Mouse (Mus musculus) kidney, postnatal 0 days (tissue): ENCODE data around the gene Ubac2. TPM values are rescaled to one million over a fixed set of nuclear protein-coding genes. Genes with fewer than 3 reads are reported as not detected.

Experiments
- ATAC-seq: fragments of 200-750 bp; cut with Nextera tagmentation; replicated peaks from 2 replicates; pipeline ENCODE4 v1.8.0; 2017; ENCODE audit warnings: low read depth, moderate number of reproducible peaks, moderate TSS enrichment, moderate library complexity; ENCODE audit not compliant: low FRiP score
- DNase-seq: peaks from one replicate; pipeline ENCODE4 v3.0.0-alpha.2; 2016; ENCODE audit warnings: low spot score
- H3K27ac ChIP-seq: fragments of 300-500 bp; sonication (generic); 2 replicates; pipeline ENCODE4 v1.5.1; 2014; ENCODE audit warnings: mild to moderate bottlenecking
- H3K27me3 ChIP-seq: fragments of 300-500 bp; sonication (generic); 2 replicates; pipeline ENCODE4 v1.6.1; 2014; ENCODE audit warnings: low read length, mixed read lengths; ENCODE audit not compliant: insufficient read depth
- H3K36me3 ChIP-seq: fragments of 300-500 bp; sonication (generic); 2 replicates; pipeline ENCODE4 v1.6.1; 2014; ENCODE audit warnings: low read length, mixed read lengths; ENCODE audit not compliant: insufficient read depth
- H3K4me1 ChIP-seq: fragments of 300-500 bp; sonication (generic); replicated peaks from 2 replicates; pipeline ENCODE4 v1.6.1; 2014; ENCODE audit warnings: antibody characterized with exemption, low read length, mixed read lengths; ENCODE audit not compliant: insufficient read depth
- H3K4me2 ChIP-seq: fragments of 300-500 bp; sonication (generic); 2 replicates; pipeline ENCODE4 v1.6.1; 2014; ENCODE audit warnings: mild to moderate bottlenecking, low read length, moderate library complexity, mixed read lengths
- H3K4me3 ChIP-seq: fragments of 300-500 bp; sonication (generic); replicated peaks from 2 replicates; pipeline ENCODE4 v1.5.1; 2014; ENCODE audit warnings: low read depth, low read length
- H3K9ac ChIP-seq: fragments of 300-500 bp; sonication (generic); 2 replicates; pipeline ENCODE4 v1.6.1; 2014; ENCODE audit warnings: low read depth, low read length
- H3K9me3 ChIP-seq: fragments of 300-500 bp; sonication (generic); replicated peaks from 2 replicates; pipeline ENCODE4 v1.6.1; 2016; ENCODE audit warnings: low read length, inconsistent platforms, mixed read lengths
- CTCF ChIP-seq: IDR thresholded peaks from 2 replicates; pipeline ENCODE4 v1.5.1; 2016; ENCODE audit warnings: antibody characterized with exemption, low read depth, mild to moderate bottlenecking, moderate library complexity
- WGBS: fragments of 180-500 bp; shearing (Covaris S2); extraction: QIAGEN DNeasy Blood & Tissue Kit; methylation state at CpG from one replicate; pipeline ENCODE4 v1.1.7; 2014; 5-methylcytosine and 5-hydroxymethylcytosine counted together
- polyA plus RNA-seq: library from polyadenylated mRNA; unstranded; fragments of >200 nt; fragmentation: Nextera tagmentation; extraction: Ambion mirVana; gene quantifications from 2 replicates; pipeline ENCODE4 v1.2.1, GENCODE M21; 2015

The Ubac2 gene
- polyA plus RNA-seq, 1 experiment from 2014 or later: 70.2 TPM

DNA sequence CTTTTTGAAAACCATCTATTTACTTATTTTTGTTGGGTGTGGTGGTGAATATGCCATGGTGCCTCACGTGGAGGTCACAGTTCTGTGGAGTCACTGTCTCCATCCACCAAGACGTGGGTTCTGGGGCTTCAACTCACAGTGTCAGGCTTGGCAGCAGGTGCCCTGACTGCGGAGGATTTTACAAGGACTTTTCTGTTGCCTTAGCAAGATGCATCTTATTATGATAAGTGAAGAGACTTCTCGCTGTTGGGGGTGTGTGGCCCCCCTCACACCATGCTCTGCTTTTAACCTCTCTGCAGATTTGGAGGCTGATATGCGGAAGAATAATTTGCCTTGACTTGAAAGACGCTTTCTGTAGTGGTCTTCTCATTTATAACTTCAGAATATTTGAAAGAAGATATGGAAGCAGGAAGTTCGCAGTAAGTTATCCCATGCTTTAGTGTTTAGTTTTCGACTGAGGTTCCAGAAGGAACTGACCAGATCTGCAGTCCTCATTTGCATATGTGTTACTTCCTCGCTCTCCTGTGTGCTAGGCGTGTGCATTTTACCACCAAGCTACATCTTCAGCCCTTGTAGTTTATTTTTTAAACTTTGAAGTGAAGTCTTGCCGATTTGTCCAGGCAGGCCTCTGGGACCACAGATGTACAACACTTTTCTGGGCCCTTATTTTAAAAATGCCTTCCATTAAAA, 28.7 kb downstream of the Ubac2 start:
- DNase-seq: no peak
- H3K9ac ChIP-seq: no peak overlapping the region
- no peaks in the 10 kb centered on the region for H3K27me3 ChIP-seq
- no peak overlapping the region for H3K4me3 ChIP-seq
- H3K27ac ChIP-seq: no peak overlapping the region
- H3K4me1 ChIP-seq: no peaks in the 10 kb centered on the region
- 88% methylated on average over 11 of the region's 11 CpGs for WGBS
- ATAC-seq: no peak
- peaks cover 16% of the 10 kb centered on the region; the same call in 1 of the 2 replicates for H3K36me3 ChIP-seq
- H3K9me3 ChIP-seq: no peaks in the 10 kb centered on the region
- H3K4me2 ChIP-seq: no peak overlapping the region
- TF ChIP-seq CTCF: no peak

- Histone ChIP-seq H3K36me3 (peaks cover 19% of the 10 kb centered on the region; the same call in 1 of the 2 replicates), H3K4me1 (no peaks in the 10 kb centered on the region), H3K4me2 (no peak overlapping the region), H3K4me3 (no peak overlapping the region), H3K27me3 (no peaks in the 10 kb centered on the region), H3K27ac (no peak overlapping the region), H3K9ac (no peak overlapping the region), H3K9me3 (no peaks in the 10 kb centered on the region)
- DNase-seq (no peak), ATAC-seq (no peak)
- 97% methylated on average over 6 of the region's 6 CpGs for WGBS
- TF ChIP-seq CTCF: no peak
These were observed 31.4 kb downstream of the Ubac2 start for GRCm38 (mm10) chr14:121909868-121910267.

DNA sequence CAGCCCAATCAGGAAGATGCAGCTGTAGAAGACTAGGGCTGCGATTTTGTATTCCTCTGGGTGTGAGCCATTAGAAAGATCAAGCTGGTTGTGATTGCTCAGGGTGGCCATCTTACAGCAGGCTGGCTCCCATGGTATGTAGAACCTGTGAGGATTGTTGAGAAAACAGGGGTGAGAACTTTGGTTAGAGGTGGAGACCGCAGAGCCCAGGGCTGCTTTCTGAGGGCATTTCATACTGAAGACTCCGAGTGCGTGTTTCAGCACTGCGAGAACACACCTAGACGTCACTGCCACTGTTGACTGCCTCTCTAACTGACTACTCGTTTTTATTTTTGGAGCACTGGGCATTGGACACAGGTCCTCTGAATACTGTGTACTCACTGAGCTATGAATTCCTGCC, 34.1 kb downstream of the Ubac2 start:
- no peak for TF ChIP-seq CTCF
- no peak overlapping the region for H3K27ac ChIP-seq
- H3K4me2 ChIP-seq: no peak overlapping the region
- no peak for DNase-seq
- no peak overlapping the region for H3K4me3 ChIP-seq
- 91% methylated on average over 7 of the region's 7 CpGs for WGBS
- H3K36me3 ChIP-seq: peaks cover 30% of the 10 kb centered on the region
- ATAC-seq: no peak
- H3K9me3 ChIP-seq: no peaks in the 10 kb centered on the region
- H3K27me3 ChIP-seq: no peaks in the 10 kb centered on the region
- H3K9ac ChIP-seq: no peak overlapping the region
- H3K4me1 ChIP-seq: no peaks in the 10 kb centered on the region

DNA sequence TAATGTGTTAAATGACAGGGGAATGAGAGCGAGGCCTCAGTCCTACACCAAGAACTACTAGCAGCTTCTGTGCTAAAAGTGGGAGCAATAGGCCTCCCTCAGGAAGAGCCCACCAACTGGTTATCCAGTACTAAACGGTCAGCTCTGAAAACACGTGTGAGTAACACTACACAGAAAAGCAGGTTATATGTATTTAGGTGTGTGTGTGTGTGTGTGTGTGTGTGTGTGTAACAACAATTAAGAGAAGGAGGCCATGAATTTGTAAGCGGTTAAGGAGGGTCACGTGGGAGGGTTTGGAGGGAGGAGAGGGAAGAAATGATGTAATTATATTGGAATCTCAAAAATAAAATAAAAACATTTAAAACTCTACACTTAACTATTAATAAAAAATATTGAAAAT, 36.7 kb downstream of the Ubac2 start:
- 88% methylated on average over 5 of the region's 5 CpGs for WGBS
- Histone ChIP-seq H3K4me2 (no peak overlapping the region), H3K36me3 (peaks cover 25% of the 10 kb centered on the region)

GRCm38 (mm10) chr14:121915621-121916020, 37.2 kb downstream of the Ubac2 start, which contains the start of gene Gpr18:
TSS of gene Gpr18 (minus strand) at chr14:121915781.
- Histone ChIP-seq H3K4me2 (no peak within 1 kb of the TSS), H3K27me3 (no peaks in the 10 kb centered on the region), H3K27ac (no peak within 1 kb of the TSS), H3K4me3 (no peak within 1 kb of the TSS), H3K36me3 (peaks cover 25% of the 10 kb centered on the region), H3K9ac (no peak within 1 kb of the TSS), H3K4me1 (no peaks in the 10 kb centered on the region), H3K9me3 (no peaks in the 10 kb centered on the region)
- WGBS: 71% methylated on average over 8 of the region's 8 CpGs
- no peak for ATAC-seq
- no peak for TF ChIP-seq CTCF
- DNase-seq: no peak

More for the DNA sequence above, 36.7 kb downstream of the Ubac2 start:
- no peaks in the 10 kb centered on the region for H3K4me1 ChIP-seq
- DNase-seq (no peak), ATAC-seq (no peak)
- no peaks in the 10 kb centered on the region for H3K27me3 ChIP-seq
- TF ChIP-seq CTCF: no peak
- no peak overlapping the region for H3K27ac ChIP-seq
- H3K9ac ChIP-seq: no peak overlapping the region
- H3K4me3 ChIP-seq: no peak overlapping the region
- no peaks in the 10 kb centered on the region for H3K9me3 ChIP-seq

DNA sequence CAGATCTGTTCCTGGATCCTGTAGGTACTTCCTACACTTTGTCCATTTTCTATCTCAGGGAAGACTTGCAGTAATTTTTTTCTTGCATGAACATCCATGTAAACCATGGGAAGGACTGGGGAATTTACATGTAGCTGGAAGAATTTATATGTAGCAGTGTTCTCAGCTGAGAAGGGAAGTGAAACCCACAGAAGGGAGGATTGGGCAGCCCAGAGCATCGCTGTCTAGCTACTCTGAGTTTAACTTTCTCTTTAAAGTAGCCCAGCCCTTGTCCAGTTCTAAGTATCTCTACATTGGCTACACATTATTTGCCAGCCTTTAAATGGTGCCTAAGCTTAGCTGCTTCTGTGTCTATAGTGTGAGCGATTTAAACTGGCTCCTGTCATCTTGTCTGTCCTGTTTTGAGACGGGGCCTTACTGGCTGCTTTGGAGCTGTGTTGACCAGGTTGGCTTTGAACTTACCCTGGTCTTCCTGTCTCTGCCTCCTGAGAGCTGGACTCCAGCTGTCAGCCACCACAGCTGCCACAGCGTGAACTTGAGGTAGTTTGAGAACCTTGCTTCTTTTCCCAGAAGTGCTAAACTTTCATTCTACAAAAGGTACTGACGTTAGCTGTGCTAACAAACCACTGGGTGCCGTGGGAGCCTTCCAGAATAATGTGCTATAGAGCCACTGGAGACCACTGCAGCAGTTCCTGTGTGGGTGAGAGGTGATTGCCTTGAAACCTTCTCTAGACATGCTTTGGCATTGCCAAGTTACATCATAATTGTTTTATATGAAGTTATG, 38.1 kb downstream of the Ubac2 start:
- Histone ChIP-seq H3K27me3 (no peaks in the 10 kb centered on the region), H3K9me3 (no peaks in the 10 kb centered on the region), H3K9ac (no peak overlapping the region), H3K4me2 (no peak overlapping the region), H3K27ac (no peak overlapping the region), H3K4me3 (no peak overlapping the region), H3K36me3 (peaks cover 25% of the 10 kb centered on the region), H3K4me1 (peaks cover 9% of the 10 kb centered on the region; the same call in 1 of the 2 replicates)
- WGBS: 87% methylated on average over 6 of the region's 6 CpGs
- no peak for TF ChIP-seq CTCF
- DNase-seq: no peak
- ATAC-seq: no peak
